Mouse (Mus musculus): ENCODE measurements at regions not wholly inside any gene's neighbourhood (a gene's known extent, or its start where the extent isn't known, plus 50 kb on each side); places are given as distances from the start of the nearest gene placed in this dataset.

DNA sequence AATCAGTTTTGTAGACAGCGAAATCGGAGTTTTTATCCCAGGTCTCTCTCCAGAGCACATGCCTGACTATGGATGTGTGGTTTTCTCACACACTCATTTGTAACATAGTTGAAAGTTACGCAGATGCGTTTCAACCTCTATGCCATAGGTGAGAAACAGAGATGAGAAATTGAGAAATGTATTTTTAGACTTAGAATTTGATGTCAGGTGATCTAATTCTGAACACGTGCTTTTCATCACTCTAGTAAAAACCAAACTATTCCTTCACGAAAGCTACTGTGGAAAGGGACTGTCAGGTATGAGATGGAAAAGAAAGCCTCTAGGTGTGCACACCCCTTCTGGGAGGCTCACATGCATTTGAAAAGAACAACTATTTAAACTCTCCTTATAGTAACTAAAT, 96.8 kb upstream of the Fndc3a start:
- TF ChIP-seq POLR2A (IDR thresholded peaks at IDR 0.05; ENCODE audit: borderline replicate concordance, low read depth, low read length) (no peak), CTCF (IDR thresholded peaks at IDR 0.05; ENCODE audit: low read depth, low read length) (no peak)

Measured in bone marrow macrophage, adult 2 months (primary cell).